In the genomic region with DNA sequence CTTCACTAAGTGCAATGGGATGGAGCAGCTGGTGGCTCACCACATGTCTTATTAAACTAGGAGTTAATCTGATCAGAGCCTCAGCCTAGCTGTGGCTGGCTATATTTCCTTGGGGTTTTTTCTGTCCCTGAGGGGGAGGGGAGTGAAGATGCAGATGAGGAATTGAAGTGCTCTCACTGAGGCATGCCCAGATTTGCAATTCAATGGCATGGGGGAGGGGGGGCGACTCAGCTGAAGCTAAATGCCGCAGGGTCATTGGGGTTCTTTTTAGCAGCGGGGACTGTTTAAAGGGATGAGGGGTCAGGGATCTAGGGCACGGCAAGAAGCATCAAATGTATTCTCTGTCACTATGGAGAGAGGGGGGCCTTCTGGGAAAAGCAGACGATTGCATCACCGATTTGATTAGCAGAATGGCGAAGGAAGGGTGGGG, we compare ENCODE assay signal across 12 mouse cellular contexts.
DNase-seq lines count a peak whose midpoint lies in the region; ATAC-seq and TF ChIP-seq lines count a peak whose summit lies in the region.
"Had no signal": no experiment of that assay in that cellular context is flagged by ENCODE, and none has a peak within 500 bp of the region (broad histone marks: within the 10 kb centered on the region; RNA-seq: fewer than 3 reads in every experiment).

No protein-coding gene starts in this region.

- no peak overlapping the region for H3K27ac ChIP-seq in embryonic facial prominence, embryonic 14.5 days (replicated peaks; ENCODE audit: low read depth, low read length)
- no peak overlapping the region for H3K27ac ChIP-seq in intestine, embryonic 15.5 days
- H3K27ac ChIP-seq: heart, adult 2 months; lung, embryonic 15.5 days had no signal

- no peaks in the 10 kb centered on the region for H3K36me3 ChIP-seq in embryonic facial prominence, embryonic 14.5 days (ENCODE audit: control insufficient read depth, insufficient read depth, low read length)
- no peaks in the 10 kb centered on the region for H3K36me3 ChIP-seq in intestine, embryonic 15.5 days
- H3K36me3 ChIP-seq: lung, embryonic 15.5 days had no signal

- no peak overlapping the region for H3K9ac ChIP-seq in embryonic facial prominence, embryonic 14.5 days (ENCODE audit: low read depth, low read length)
- H3K9ac ChIP-seq in intestine, embryonic 15.5 days, result no peak overlapping the region
- H3K9ac ChIP-seq: lung, embryonic 15.5 days had no signal

- peak overlapping the region; percentile 22 for H3K4me2 ChIP-seq in embryonic facial prominence, embryonic 14.5 days (ENCODE audit: low read depth, low read length)
- H3K4me2 ChIP-seq in intestine, embryonic 15.5 days (replicated peaks), result no peak overlapping the region
- H3K4me2 ChIP-seq: lung, embryonic 15.5 days had no signal

- TF ChIP-seq POLR2A in lung, adult 2 months (IDR thresholded peaks at IDR 0.05; ENCODE audit: borderline replicate concordance, extremely low read depth, low read depth, low read length), result no peak

- H3K9me3 ChIP-seq in embryonic facial prominence, embryonic 14.5 days (ENCODE audit: control insufficient read depth, low read length), result no peaks in the 10 kb centered on the region
- H3K9me3 ChIP-seq in intestine, embryonic 15.5 days, result no peaks in the 10 kb centered on the region
- H3K9me3 ChIP-seq: lung, embryonic 15.5 days had no signal

- H3K4me1 ChIP-seq in embryonic facial prominence, embryonic 14.5 days (ENCODE audit: control insufficient read depth, insufficient read depth, low read length), result peaks cover 5% of the 10 kb centered on the region
- no peaks in the 10 kb centered on the region for H3K4me1 ChIP-seq in intestine, embryonic 15.5 days (replicated peaks)
- H3K4me1 ChIP-seq in lung, adult 2 months (ENCODE audit: control insufficient read depth, insufficient read depth, low read length), result no peaks in the 10 kb centered on the region
- H3K4me1 ChIP-seq: lung, embryonic 15.5 days had no signal

- TF ChIP-seq CTCF in lung, adult 2 months (IDR thresholded peaks at IDR 0.05; ENCODE audit: insufficient read depth, low read length), result no peak

- peak; percentile 20 for DNase-seq in right cerebral cortex, postnatal 4 days
- no peak for DNase-seq in right cerebral cortex, adult 18-20 months
- DNase-seq in embryonic facial prominence, embryonic 14.5 days (ENCODE audit: low spot score), result peak; percentile 69
- peak; percentile 30 for DNase-seq in retina, postnatal 7 days (ENCODE audit: low read depth, low spot score)
- DNase-seq in gastrocnemius, adult 8-10 months (ENCODE audit: low spot score in 2 of 2), result no peak
- DNase-seq in spleen, postnatal 4 days (ENCODE audit: low spot score in 2 of 2), result no peak
- DNase-seq in lung, adult 2 months, result no peak
- DNase-seq: cerebellum, adult 8-10 months; heart, adult 2 months; thymus, postnatal 25 days had no signal

- H3K27me3 ChIP-seq in embryonic facial prominence, embryonic 14.5 days (replicated peaks; ENCODE audit: control insufficient read depth, insufficient read depth, low read length), result no peaks in the 10 kb centered on the region
- no peaks in the 10 kb centered on the region for H3K27me3 ChIP-seq in intestine, embryonic 15.5 days (replicated peaks)
- H3K27me3 ChIP-seq: lung, embryonic 15.5 days had no signal

- H3K4me3 ChIP-seq in embryonic facial prominence, embryonic 14.5 days (ENCODE audit: low read depth, low read length), result no peak overlapping the region
- H3K4me3 ChIP-seq in intestine, embryonic 15.5 days (replicated peaks), result no peak overlapping the region
- H3K4me3 ChIP-seq in lung, adult 2 months (replicated peaks; ENCODE audit: extremely low read depth, low read depth, low read length), result no peak overlapping the region
- H3K4me3 ChIP-seq: heart, adult 2 months; lung, embryonic 15.5 days had no signal

- WGBS in embryonic facial prominence, embryonic 14.5 days, result 5% methylated on average over 7 of the region's 7 CpGs
- 9% methylated on average over 7 of the region's 7 CpGs for WGBS in intestine, embryonic 15.5 days
- 30% methylated on average over 7 of the region's 7 CpGs for WGBS in lung, adult 2 months

- peak; percentile 93 for ATAC-seq in embryonic facial prominence, embryonic 14.5 days (ENCODE audit: low read depth)
- 0 out of 2 replicates have a peak, but pooled peaks have one; percentile 25 for ATAC-seq in intestine, embryonic 15.5 days

Comparison
In these comparisons a context has a peak if more than half of its experiments do, and no peak if none do; other contexts are left out.
1. DNase-seq: peak in right cerebral cortex, postnatal 4 days (single experiment), embryonic facial prominence, embryonic 14.5 days (single experiment) and retina, postnatal 7 days (single experiment); none in right cerebral cortex, adult 18-20 months (single experiment), gastrocnemius, adult 8-10 months (0 of 2), spleen, postnatal 4 days (0 of 2) and lung, adult 2 months (single experiment).